Mouse (Mus musculus) forebrain, embryonic 14.5 days (tissue): Measurements from ENCODE around the gene Bcl11b. TPM values are rescaled to one million over a fixed set of nuclear protein-coding genes. Genes with fewer than 3 reads are reported as not detected.

Experiments
- ATAC-seq: fragments of 200-750 bp; cut with Nextera tagmentation; 2 replicates; pipeline ENCODE4 v1.8.0; 2017; ENCODE audit warnings: mild to moderate bottlenecking, moderate library complexity
- DNase-seq: peaks from one replicate; pipeline ENCODE4 v3.0.0-alpha.2; 2015; ENCODE audit warnings: low spot score
- H3K27ac ChIP-seq: fragments of 300-500 bp; sonication (generic); 2 replicates; pipeline ENCODE4 v1.5.1; 2014; ENCODE audit warnings: low read depth, mild to moderate bottlenecking, control low read depth, low read length, moderate library complexity
- H3K27me3 ChIP-seq: fragments of 300-500 bp; sonication (generic); replicated peaks from 2 replicates; pipeline ENCODE4 v1.6.1; 2014; ENCODE audit warnings: low read length, control low read depth, mixed read lengths; ENCODE audit not compliant: control insufficient read depth, insufficient read depth
- H3K36me3 ChIP-seq: fragments of 300-500 bp; sonication (generic); 2 replicates; pipeline ENCODE4 v1.6.1; 2014; ENCODE audit warnings: low read length, control low read depth; ENCODE audit not compliant: control insufficient read depth, insufficient read depth
- H3K4me1 ChIP-seq: fragments of 300-500 bp; sonication (generic); 2 replicates; pipeline ENCODE4 v1.6.1; 2014; ENCODE audit warnings: antibody characterized with exemption, low read length, control low read depth; ENCODE audit not compliant: control insufficient read depth, insufficient read depth
- H3K4me2 ChIP-seq: fragments of 300-500 bp; sonication (generic); 2 replicates; pipeline ENCODE4 v1.6.1; 2014; ENCODE audit warnings: mild to moderate bottlenecking, control low read depth, low read length
- H3K4me3 ChIP-seq: fragments of 300-500 bp; sonication (generic); 2 replicates; pipeline ENCODE4 v1.5.1; 2014; ENCODE audit warnings: low read depth, low read length, control low read depth
- H3K9ac ChIP-seq: fragments of 300-500 bp; sonication (generic); 2 replicates; pipeline ENCODE4 v1.6.1; 2014; ENCODE audit warnings: mild to moderate bottlenecking, low read length, control low read depth, moderate library complexity
- H3K9me3 ChIP-seq: fragments of 300-500 bp; sonication (generic); replicated peaks from 2 replicates; pipeline ENCODE4 v1.6.1; 2016; ENCODE audit warnings: low read length, control low read depth, mixed read lengths; ENCODE audit not compliant: control insufficient read depth
- WGBS: fragments of 180-500 bp; shearing (Covaris S2); extraction: QIAGEN DNeasy Blood & Tissue Kit; methylation state at CpG from one replicate; pipeline ENCODE4 v1.1.7; 2014; 5-methylcytosine and 5-hydroxymethylcytosine counted together
- polyA plus RNA-seq: library from polyadenylated mRNA; unstranded; fragments of >200 nt; fragmentation: Nextera tagmentation; extraction: Ambion mirVana; gene quantifications from 2 replicates; pipeline ENCODE4 v1.2.1, GENCODE M21; 2014

Gene Bcl11b
- polyA plus RNA-seq, 1 experiment from 2014 or later = 76.7 TPM

DNA sequence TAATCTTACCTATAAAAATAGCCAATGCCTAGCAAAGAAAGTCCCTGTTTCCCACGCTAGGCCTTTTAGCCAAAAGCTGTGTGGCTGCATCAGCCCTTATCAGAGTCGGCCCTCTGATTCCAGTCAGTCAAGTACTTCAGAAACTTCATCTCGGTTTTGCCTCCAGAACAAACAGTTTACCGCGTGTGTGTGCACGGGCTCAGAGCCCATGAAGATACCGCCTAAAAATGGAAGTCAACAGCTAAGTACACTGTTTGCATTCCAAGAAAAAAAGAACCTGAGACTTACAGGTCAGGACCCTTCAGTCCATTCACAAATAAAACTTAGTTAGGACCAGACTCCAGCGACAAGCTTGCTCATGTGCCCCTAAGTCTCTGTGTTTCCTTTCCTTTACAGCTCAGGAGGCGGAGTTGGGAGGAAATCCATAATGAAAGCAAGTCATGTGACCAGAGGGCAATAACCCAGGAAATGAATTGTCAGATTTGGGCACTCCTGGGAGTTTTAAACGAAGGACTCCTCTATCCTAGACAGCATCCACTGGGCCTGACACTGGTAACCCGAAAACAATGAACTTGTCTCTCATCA is 29.8 kb downstream of the Bcl11b start:
- no peaks in the 10 kb centered on the region for H3K9me3 ChIP-seq
- no peaks in the 10 kb centered on the region for H3K27me3 ChIP-seq
- no peak overlapping the region for H3K4me3 ChIP-seq
- 49% methylated on average over 11 of the region's 11 CpGs for WGBS
- peak overlapping the region; percentile 89 for H3K27ac ChIP-seq
- ATAC-seq (no peak), DNase-seq (no peak)
- H3K9ac ChIP-seq = peak overlapping the region; percentile 40; the same call in 1 of the 2 replicates
- peak overlapping the region; percentile 31; the same call in 1 of the 2 replicates for H3K4me2 ChIP-seq
- H3K36me3 ChIP-seq = no peaks in the 10 kb centered on the region
- H3K4me1 ChIP-seq = peaks cover 92% of the 10 kb centered on the region

DNA sequence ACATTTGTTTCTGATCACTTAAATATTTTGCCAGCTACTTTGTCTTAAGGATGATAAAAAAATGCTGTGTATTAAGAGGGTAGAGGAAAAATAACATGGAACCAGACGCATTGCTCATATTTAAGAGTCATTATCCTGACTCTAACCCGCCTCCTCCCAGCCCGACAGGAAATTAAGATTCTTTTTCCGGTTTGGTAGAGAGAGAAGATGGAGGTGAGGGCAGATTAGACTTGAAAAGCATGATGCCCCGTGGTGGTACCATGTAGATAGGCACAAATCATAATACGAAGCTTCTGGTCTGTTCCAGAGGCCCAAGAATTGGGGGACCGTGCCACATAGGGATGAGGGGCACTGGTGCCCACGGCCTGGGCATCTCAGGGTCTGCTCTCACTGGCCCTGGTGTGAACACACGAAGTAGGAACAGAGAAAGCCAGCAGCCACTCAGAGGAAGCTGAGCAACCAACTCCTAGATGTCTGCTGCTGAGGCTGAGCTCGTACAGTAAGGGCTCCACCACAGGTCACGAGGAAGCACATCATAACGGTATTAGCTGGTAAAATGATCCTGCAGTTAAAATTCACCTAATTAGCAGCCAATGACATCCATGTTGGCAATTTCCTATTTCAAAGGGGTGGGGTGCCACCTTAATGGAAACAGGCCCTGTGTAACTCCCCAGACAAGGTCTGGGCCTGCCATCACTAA is 32.2 kb downstream of the Bcl11b start:
- H3K27me3 ChIP-seq = no peaks in the 10 kb centered on the region
- 27% methylated on average over 12 of the region's 12 CpGs for WGBS
- no peak for ATAC-seq
- peaks cover 81% of the 10 kb centered on the region for H3K4me1 ChIP-seq
- no peaks in the 10 kb centered on the region for H3K36me3 ChIP-seq
- H3K9ac ChIP-seq = no peak overlapping the region
- no peak overlapping the region for H3K4me3 ChIP-seq
- H3K9me3 ChIP-seq = no peaks in the 10 kb centered on the region
- no peak for DNase-seq
- peak overlapping the region; percentile 49 for H3K4me2 ChIP-seq
- H3K27ac ChIP-seq = peak overlapping the region; percentile 89

DNA sequence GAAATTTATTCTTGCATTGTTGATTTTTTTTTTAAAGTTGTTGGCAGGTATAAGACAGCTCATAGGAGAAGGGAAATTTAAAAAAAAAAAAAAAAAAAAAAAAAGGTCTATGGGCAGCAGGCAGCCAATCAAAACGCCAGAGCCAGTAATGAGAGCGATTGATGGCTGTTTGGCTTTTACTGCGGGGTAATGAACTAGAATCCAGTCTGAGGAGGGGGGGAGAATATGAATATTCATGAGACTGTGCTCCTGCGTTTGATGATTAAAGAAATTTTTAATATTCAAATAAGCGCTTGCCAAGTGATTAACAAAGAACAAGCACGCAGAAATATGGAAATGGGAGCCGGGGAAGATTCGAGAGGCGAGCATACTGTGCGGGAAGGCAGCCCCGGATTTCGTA is 32.8 kb downstream of the Bcl11b start:
- no peak overlapping the region for H3K9ac ChIP-seq
- peak overlapping the region; percentile 89 for H3K27ac ChIP-seq
- H3K4me2 ChIP-seq = peak overlapping the region; percentile 49
- no peaks in the 10 kb centered on the region for H3K27me3 ChIP-seq
- DNase-seq (peak; percentile 93), ATAC-seq (peak; percentile 77)
- no peaks in the 10 kb centered on the region for H3K9me3 ChIP-seq
- H3K4me1 ChIP-seq = peaks cover 79% of the 10 kb centered on the region
- WGBS = 6% methylated on average over 12 of the region's 12 CpGs
- H3K36me3 ChIP-seq = no peaks in the 10 kb centered on the region
- no peak overlapping the region for H3K4me3 ChIP-seq

- peaks cover 76% of the 10 kb centered on the region for H3K4me1 ChIP-seq
- DNase-seq (peak; percentile 92), ATAC-seq (peak; percentile 73)
- peak overlapping the region; percentile 83 for H3K27ac ChIP-seq
- peak overlapping the region; percentile 38 for H3K9ac ChIP-seq
- no peaks in the 10 kb centered on the region for H3K27me3 ChIP-seq
- H3K4me2 ChIP-seq = peak overlapping the region; percentile 49
- no peaks in the 10 kb centered on the region for H3K9me3 ChIP-seq
- H3K36me3 ChIP-seq = no peaks in the 10 kb centered on the region
- WGBS = 5% methylated on average over 18 of the region's 18 CpGs
- H3K4me3 ChIP-seq = no peak overlapping the region
Measured at GRCm38 (mm10) chr12:107969841-107970371, 33.5 kb downstream of the Bcl11b start.

DNA sequence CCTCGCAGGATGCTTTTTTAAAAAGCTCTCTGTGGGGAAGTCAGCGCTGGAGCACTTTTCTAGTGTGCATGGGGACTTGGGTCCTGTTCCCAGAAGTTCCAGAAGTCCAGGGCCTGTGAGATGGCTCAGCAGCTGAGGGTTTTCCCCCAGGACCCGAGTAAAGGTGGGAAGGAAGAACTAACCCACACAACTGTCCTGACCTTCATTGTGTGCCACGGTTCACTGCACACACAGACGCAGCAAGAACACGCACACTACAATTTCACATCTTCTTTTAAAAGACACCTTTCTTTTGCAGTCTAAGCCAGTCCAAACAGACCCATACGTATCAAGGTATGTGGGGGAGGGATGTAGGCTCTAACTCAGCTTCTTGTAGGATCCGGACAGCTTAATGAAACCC is 34.3 kb downstream of the Bcl11b start:
- DNase-seq = no peak
- no peak for ATAC-seq
- H3K9me3 ChIP-seq = no peaks in the 10 kb centered on the region
- peak overlapping the region; percentile 49 for H3K4me2 ChIP-seq
- H3K27me3 ChIP-seq = no peaks in the 10 kb centered on the region
- H3K9ac ChIP-seq = peak overlapping the region; percentile 38; the same call in 1 of the 2 replicates
- 60% methylated on average over 8 of the region's 8 CpGs for WGBS
- H3K4me3 ChIP-seq = no peak overlapping the region
- no peaks in the 10 kb centered on the region for H3K36me3 ChIP-seq
- peaks cover 74% of the 10 kb centered on the region for H3K4me1 ChIP-seq
- H3K27ac ChIP-seq = peak overlapping the region; percentile 83

DNA sequence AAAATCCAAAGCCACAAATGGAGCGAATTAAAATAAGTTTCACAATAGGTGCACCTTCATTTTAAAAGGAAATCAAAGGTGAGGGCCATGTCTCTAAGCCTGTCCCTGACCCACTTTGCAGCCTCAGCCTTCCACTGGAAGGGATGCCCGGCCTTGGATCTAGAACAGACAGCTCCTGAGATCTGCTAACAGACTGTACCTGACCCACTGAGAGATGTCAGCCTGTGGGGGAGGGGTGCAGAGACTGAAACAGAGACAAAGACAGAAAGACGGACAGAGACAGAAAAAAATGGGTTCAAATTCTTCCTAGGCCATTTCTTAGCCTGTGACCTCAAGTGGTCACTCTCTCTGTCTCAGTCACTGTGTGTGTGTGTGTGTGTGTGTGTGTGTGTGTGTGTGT is 35.1 kb downstream of the Bcl11b start:
- Histone ChIP-seq H3K9ac (no peak overlapping the region), H3K9me3 (no peaks in the 10 kb centered on the region), H3K27ac (0 out of 2 replicates have a peak overlapping the region, but pooled peaks have one; percentile 55), H3K36me3 (no peaks in the 10 kb centered on the region), H3K27me3 (no peaks in the 10 kb centered on the region), H3K4me2 (no peak overlapping the region), H3K4me1 (peaks cover 74% of the 10 kb centered on the region), H3K4me3 (no peak overlapping the region)
- no peak for DNase-seq
- WGBS = 78% methylated on average over 3 of the region's 3 CpGs
- no peak for ATAC-seq

DNA sequence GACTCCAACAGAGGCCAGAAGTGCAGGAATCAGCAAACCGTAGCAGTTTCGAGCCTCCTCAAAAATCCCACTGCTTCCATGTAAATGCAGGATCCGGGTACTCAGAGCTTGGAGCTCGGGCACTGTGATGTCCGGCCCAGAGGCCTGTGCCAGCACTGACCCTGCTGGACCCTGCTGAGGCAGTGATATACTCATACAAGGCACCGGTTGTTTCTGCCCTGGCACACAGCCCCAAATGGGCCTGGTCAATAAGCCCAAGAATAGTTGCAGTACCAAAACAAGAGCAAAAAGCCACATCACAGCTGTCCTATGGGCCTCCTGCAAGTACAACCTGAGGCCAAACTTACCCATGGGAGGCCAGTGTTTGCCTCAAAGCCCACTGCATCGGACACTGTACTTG is 36.4 kb downstream of the Bcl11b start:
- Histone ChIP-seq H3K9me3 (no peaks in the 10 kb centered on the region), H3K4me2 (no peak overlapping the region), H3K27ac (no peak overlapping the region), H3K9ac (no peak overlapping the region), H3K36me3 (no peaks in the 10 kb centered on the region), H3K4me3 (no peak overlapping the region), H3K27me3 (no peaks in the 10 kb centered on the region), H3K4me1 (peaks cover 70% of the 10 kb centered on the region)
- no peak for ATAC-seq
- no peak for DNase-seq
- WGBS = 88% methylated on average over 7 of the region's 7 CpGs

GRCm38 (mm10) chr12:107965103-107965502 is 38.3 kb downstream of the Bcl11b start:
- Histone ChIP-seq H3K27me3 (no peaks in the 10 kb centered on the region), H3K9ac (no peak overlapping the region), H3K4me2 (no peak overlapping the region), H3K27ac (no peak overlapping the region), H3K4me3 (no peak overlapping the region), H3K36me3 (no peaks in the 10 kb centered on the region), H3K4me1 (peaks cover 76% of the 10 kb centered on the region), H3K9me3 (no peaks in the 10 kb centered on the region)
- 81% methylated on average over 12 of the region's 12 CpGs for WGBS
- DNase-seq (no peak), ATAC-seq (no peak)
